Mouse (Mus musculus) induced T-regulatory cell, adult 2 months (primary cell): ENCODE measurements around the gene Spsb4.

Source experiments
- DNase-seq: peaks from one replicate; pipeline ENCODE4 v3.0.0-alpha.2; 2012; ENCODE audit warnings: low read depth

Gene Spsb4

DNA sequence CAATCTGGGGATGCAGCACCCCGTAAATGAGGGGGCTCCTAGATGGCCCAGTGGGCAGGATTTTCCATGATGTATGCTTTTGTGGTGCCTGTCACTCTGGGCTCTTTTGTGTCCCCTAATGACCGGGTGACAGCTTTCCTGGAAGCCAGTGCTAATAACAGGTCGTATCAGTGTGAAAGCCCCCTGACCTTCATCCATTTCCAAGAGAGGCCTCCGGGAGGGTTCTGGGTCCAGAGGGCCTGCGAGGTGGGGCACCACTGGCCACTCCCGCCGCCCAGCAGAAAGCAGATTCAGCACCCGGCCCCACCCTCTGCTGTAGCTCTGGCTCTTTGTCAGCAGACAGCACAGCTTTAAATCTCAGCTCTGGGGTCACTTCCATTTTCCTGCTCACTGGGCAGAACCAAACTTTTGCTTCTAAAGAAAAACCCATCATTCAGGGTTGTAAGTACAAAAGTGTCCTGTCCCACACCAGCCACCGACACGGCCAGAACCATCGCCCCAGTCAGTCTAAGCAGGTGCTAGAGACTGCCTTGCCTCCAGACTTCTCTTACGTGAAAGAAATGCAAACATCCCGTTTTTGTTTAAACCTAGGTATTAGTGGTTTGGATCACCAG lies 39.1 kb downstream of the Spsb4 start:
- no peak for DNase-seq

DNA sequence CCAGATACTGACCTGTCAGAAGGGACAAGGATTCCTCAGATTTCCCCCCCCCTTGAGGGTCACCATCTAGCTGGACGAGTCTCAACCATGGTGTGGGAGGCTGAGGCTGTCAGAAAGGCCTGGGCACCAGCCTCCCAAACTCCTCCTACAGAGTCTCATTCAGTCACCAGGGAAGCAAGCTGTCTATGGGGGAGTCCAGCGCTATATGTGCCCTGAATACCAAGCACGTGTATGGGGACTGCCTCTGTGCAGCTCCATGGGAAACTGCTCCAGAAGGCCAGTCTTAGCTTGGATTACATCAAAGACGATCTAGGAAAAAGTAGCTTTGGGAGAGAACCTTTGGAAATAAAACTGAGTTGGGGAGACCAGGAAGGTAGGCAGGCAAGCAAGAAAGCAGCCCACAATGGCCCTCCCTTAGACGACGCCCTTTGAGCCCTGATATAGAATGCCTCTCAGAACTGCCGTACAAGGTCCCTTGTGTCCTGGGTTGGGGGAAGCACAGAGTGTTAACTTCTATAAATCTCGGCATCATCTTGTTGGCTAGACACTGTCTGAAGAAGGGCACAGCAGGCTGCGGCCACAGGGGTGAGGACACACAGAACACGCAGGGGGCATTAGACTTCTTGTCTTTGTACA lies 40.4 kb downstream of the Spsb4 start:
- no peak for DNase-seq

DNA sequence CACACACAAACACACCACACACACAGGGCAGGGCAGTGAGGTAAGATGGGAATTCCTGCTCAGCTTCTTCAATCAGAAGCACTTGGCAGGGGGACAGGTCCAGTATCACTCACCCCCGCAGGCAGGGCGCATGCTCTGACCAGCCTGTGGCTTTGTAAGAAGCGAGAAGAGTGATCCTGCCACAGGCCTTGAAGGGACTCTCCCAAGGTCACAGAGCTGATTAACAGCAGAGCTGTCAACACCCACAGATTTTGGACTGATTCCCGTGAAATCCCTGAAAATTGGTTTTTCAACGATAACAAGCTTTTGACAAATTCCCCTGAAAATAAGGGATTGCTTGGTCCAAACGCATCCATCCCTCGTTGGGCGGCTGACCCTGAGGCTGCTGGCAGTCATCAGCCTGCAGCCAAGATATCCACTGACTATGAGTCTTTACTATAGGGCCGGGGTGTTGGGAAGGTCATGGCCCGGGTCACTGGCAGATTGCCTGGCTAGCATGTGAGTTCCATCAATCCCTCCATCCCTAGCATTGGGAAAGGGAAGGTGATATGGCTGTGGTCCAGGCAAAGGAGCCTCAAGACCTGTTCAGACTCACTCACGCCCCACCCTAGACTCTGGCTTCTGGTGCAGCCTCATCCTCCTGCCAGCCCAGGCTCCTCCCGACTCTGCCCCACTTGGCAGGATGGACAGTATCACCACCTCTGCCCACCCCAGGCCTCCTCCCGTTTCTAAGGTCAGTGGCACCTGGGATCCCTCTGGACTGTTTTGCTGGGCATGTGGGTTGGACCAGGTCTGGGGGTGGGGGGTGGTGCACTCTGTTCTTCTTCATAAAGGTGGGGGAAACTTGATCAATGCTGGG lies 41.1 kb downstream of the Spsb4 start:
- no peak for DNase-seq

DNA sequence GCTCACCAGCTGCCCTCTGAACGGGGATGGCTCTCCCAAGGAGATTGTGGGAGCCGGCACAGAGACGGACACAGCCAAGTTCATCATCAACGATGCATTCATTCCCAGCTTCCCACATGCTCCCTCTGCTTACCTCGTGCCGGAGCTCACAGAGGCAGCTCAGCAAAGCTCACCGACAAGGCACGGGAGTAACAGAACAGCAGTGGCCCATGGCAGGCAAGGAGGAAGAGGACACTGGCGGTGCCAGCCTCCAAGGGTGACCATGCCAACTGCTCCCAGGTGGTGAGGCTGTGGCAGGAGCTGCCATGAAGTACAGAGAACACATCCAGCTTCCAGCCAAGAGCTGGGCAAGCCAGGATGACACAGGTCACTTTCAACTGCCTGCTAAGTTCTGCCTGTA lies 45.6 kb downstream of the Spsb4 start:
- no peak for DNase-seq

DNA sequence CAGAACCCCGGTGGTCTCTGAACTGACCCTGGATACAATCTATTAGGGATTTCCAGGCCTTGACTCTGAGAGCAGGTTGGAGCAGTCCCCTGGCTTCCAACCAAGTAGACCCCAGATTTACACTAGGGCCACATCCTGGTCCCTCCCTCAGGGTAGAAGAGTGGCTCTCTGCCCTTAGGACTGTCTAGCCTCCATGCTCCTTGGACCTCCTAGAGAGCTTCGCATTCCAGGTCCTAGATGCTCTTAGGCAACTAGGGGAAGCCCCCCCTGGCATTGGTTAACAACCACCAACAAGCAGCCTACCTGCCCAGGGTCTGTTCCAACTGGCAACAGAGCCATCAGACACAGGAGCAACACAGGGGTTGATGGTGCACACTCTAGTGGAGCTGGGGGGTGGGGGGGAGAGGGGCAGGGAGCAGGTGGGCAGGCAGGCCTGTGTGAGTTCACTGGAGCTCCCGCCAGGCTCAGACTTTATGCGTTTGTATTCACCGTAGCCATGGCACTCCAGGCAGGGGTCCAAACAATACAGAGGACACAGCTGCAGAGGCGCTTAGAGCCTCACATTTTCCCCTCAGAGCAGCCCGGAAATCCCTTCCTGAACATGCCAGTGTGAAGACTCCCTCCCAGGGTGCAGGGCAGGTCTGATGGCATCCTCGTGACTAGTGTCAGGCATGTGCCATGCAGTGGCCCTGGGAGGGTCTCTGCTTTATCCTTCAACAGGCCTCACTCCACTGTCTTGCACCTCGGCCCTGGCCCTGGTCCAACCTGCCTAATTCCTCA lies 46.8 kb downstream of the Spsb4 start:
- DNase-seq = no peak

GRCm38 (mm10) chr9:96967516-96967915 lies 51.1 kb downstream of the Spsb4 start:
- no peak for DNase-seq

GRCm38 (mm10) chr9:96966465-96966864 lies 52.2 kb downstream of the Spsb4 start:
- DNase-seq = no peak

DNA sequence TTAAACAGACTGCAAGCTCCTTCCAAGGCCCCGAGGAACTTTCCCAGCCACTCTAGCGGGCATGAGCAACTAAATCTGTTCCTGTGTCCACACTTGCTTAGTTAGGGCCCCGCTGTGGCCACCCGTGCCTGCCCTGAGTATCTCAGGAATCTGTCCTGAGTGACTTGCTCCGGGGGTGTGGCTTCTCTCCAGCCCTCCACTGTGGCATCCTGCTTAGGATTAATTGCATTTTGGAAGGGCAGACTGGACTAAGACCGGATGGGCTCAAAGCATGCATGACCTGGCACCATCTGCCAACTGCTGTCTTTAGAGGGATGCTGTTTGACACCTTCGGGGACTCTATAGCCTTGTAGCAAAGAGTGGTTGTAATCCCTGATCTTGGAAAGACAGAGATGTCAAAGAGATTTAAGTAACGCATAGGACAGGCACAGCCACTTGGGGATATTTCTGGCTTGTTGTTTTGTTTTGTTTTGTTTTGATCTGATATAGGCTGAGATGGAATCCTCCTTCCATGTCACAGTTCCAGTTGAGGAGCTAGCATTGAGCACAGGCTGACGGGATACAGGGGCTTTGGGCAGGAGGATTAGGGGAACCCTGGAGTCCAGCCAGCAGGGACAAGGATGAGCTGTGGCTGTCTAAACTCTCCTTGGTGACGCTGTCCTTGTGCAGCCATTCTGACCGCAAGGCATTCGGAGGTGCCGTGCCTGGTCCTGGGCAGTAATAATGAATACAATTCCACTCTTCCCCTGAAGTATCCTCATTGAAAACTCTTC lies 55.0 kb downstream of the Spsb4 start:
- no peak for DNase-seq

DNA sequence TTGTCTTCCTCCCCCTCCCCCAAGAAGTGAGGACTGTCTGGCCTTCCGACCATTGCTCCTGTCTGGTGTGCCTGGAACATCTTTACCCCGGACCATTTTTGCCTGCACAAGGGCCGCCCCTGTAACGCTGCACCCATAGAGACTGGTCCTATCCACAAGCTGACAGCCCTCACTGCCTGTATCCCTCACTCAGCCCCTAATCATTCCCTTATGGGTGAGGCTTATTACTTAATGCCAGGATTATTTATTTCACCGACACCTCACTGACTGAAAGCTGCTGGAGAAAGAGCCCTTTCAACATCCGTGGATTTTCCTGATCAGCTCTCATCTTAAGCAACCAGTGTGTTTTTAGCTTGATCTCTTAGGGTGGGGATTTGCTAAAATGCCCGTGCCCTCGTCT lies 55.9 kb downstream of the Spsb4 start:
- no peak for DNase-seq

DNA sequence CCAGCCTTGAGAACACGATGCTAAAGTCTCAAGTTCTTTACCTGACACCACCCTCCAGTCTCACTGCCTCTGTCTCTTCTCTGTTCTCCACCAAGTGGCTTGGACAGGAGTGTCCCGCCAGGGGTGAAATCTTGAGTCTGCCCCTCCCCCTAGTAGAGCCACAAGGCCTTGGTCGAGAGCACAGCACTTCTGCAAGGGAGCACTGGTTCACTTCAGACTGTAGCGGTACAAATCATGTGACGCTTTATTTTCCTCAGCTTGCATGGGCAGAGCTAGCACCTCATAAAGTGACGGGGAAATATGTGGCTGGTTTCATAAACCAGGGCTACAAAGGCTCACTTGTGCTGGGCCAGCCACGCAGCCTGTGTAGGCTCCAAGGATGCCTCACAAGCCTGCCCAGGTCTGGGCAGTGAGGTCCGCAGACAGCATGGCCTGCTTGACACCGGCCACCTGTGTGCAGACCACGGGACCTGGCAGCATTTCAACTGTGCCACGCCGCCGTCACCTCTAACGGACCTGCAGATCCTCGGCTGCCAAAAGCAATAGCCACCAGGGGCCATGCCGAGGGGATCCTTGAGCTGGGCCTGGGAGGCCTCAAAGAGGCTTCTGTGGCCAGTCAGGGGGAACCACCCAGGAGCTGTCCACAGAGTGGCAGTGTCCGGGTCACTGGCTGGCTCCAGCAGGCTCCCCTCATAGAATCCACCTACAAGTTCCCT lies 56.5 kb downstream of the Spsb4 start:
- DNase-seq = no peak

DNA sequence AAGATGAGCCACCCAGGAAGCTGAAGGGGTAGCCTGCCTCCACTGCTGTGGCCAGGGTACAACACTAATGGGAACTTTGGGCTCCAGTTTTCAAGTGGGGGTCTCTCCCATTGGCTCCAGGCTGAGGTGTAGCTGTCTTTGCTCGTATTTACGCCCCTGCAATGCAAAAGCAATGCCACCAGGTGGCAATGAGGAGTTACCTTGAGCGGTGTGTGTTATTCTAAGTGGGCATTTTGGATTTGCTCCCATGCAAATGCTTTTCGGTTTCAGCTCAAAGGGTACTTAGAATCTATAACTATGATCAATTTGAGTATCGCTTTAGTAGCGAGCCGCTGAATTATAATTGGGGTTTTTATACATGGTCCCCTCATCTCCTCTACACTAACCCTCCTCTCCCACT lies 57.6 kb downstream of the Spsb4 start:
- peak; percentile 47 for DNase-seq

- peak; percentile 59 for DNase-seq
These were observed 58.4 kb downstream of the Spsb4 start for GRCm38 (mm10) chr9:96960241-96960640.

GRCm38 (mm10) chr9:96959469-96959868 lies 59.2 kb downstream of the Spsb4 start:
- no peak for DNase-seq

DNA sequence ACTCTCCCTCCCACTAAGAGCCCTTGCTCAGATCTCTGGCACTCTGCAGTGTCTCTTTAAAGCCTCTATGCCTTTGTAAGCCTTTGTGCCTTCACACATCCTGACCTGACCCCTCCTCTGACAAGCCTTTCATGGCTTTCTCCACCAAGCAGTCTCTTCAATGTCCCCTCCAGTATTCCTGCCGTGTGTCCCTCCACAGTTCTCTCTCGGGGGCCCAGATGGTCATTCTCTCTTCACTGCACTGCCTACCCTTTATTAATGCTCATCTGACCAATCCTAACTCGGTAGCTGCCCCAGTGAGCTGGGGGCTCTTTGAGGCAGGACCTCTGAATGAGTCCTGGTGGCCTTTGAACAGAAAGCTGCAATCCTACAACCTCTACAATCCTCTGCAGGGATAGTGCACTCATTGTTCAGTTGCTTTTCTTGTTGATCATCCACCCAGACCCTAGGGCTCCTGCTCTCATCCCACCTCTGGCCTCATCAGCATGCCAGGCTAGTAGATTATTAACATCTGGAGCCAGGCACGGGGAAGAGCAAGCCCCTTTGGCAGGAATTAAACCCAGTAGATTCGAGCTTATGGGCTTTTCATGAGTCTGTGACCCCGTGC lies 60.5 kb downstream of the Spsb4 start:
- no peak for DNase-seq

DNA sequence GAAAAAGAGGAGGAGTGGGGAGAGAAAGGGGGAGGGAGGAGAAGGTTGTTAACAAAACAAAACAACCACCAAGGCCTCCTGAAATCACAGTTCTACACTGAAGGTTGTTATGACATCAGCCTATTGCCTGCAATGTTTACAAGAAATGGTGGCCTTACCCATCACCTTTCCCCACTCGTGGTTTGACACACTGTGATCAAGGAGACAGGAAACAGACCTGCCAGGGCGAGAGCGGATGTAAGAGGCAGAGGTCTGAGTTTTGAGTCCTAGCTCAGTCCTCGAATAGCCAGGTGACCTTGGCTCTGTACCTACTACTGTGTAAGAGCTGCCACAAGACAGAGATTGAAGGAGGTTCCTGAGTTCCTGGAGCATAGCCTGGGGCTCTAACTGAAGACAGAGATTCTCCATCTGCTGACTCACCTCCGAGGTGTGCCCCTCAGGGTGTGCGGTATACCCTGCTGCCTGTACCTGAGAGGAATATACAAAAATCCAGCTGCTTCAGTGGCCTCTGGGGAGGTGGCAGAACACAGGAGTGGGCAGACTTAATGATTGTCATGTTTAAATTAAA lies 61.3 kb downstream of the Spsb4 start:
- DNase-seq = peak; percentile 39

GRCm38 (mm10) chr9:96956646-96957297 lies 61.9 kb downstream of the Spsb4 start:
- DNase-seq = no peak

DNA sequence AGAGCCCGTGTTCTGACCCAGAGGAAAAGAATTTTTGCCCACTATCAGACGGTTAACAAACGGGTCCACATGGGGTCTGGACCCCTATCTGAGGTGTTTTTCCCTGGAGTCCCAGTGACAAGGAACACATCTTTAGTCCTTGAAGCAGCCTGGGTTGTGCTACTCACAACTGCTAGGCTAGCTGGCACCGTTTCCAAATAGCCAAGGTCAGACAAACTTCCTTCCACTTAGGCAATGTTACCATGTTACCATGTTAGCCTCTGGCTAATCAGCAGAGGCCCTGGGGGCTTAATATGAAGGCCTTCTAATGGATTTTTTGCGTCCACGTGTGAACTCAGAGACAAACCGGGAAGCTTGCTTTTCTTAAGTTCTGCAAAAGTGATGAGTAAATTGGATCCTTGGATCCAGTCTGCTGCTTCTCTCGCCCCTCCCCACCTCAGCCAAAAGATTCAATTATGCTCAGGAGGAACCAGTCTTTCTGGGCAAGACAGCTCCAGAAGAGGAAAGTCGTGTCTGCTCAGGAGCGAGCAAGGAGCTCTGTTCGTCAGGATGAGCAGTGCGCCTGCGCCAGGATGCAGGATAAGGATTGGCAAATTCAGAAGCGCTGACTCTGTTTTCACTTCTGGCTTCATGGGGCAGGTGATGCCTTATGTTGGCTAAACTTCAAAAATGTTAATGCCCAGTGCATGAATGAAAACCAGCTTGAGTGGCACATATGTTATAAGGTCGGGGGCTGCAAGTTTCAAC lies 64.4 kb downstream of the Spsb4 start:
- no peak for DNase-seq

GRCm38 (mm10) chr9:96953443-96953842 lies 65.2 kb downstream of the Spsb4 start:
- peak; percentile 58 for DNase-seq
